Mouse (Mus musculus) brain, embryonic 14.5 days (tissue): ENCODE data around the gene Tac4.

ENCODE experiments used
- CTCF ChIP-seq: fragments of 200-500 bp; IDR thresholded peaks from 2 replicates; pipeline ENCODE4 v1.5.1; 2012; ENCODE audit warnings: inconsistent platforms, mild to moderate bottlenecking, moderate library complexity, borderline replicate concordance; ENCODE audit not compliant: insufficient read depth, insufficient read length; ENCODE audit errors: extremely low read depth
- POLR2A ChIP-seq: fragments of 200-500 bp; IDR thresholded peaks from 2 replicates; pipeline ENCODE4 v1.6.1; 2012; ENCODE audit warnings: mild to moderate bottlenecking, inconsistent platforms, borderline replicate concordance; ENCODE audit not compliant: poor library complexity, insufficient read depth, insufficient read length, severe bottlenecking; ENCODE audit errors: extremely low read depth

DNA sequence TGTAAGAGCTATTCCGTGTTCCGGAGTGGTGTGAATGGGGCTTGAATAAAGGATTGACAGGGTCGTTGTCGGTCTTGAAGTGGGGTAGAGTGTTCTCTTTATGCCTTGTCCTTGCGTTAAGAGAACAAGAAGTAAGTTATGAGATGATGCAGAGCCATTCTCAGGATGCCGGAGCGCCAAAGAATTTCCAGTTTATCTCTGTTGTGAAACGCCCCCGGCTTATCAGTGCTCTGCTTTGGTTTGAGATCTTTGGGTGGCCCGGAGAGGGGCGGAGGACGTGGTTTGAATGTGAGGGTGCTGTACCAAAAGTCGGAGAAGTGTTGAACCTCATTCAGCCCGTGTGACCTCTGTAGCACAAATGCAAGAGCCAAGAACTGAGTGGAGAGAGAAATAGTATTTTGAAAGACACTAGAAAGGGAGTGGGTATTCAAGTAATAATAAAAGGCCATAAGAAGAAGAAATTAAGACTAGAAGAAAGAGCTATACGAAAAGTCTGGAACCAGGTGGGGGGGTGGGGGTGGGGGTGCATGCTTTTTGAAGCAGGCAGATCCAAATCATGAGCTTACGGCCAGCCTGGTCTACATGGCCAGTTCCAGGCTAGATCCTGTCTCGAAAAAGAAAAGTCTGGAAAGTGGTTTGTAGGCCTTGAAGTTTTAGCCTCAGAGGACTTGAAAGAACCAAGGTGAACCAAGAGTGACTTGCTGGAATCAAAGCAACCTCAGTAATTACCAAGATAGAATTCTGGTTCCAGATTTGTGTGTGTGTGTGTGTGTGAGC lies 49.5 kb downstream of the Tac4 start:
- no peak for TF ChIP-seq POLR2A
- TF ChIP-seq CTCF, result no peak
